Mouse (Mus musculus): ENCODE results near the gene Arl16.
"Not testable (repeated sequence)": the region's sequence is repeated elsewhere in the genome, so short reads cannot be mapped to it uniquely, and the experiment has no call there.

Arl16 gene

DNA sequence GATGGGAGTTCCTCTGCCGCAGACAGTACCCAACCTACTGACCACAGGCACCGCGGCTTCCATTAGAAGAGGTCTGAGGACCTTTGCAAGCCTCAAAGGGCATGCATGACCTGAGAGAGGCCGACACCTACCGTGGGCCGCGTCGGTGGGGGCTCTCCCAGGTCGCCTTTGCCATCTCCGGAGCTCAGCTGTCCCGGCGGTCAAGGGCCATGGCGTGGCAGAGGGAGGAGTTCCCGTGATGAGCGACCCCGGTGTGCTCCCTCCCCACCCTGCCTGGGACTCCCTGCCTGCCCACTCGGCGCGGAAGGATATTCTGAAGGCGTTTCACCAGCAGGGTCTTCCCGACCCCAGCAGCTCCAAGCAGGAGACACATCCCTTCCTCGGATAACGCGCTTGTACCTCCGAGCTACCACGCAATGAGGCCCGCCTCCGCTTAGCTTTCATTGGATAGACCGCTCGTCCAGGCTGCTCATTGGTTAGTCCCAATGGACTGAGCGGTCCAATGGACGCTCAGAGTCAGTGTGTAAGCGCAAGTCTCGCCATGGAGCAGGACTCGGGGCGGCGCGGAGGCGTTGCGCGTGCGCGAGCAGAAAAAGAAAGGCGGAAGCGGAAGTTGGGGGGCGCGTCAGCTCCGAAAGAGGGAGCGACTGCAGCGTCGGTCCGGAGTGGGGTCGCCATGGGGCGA is at the start of gene Arl16:
Arl16 (minus strand) TSS at position 557 of the 685 bp plus-strand sequence.
- DNase-seq (ENCODE audit: low spot score in 2 of 2), result peak; percentile 97 to 98

DNA sequence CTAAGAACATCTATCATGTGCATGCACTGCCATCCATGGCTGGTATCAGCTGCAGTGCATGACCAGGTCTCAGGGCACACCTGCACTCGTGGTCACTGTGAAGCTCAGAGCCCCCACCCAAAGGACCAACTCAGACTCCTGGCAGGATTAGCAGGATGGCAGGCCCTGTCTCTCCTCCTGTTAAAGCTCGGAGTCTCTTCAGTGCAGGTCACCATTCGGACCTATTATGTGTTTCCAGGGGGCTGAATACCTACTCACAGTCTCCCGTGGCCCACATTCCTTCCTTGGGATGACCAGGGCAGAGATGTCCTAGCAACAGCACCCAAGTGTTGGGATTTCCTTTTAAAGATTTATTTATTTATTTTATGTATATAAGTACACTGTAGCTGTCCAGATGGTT is 49.7 kb upstream of the Arl16 start:
- no peak for DNase-seq (ENCODE audit: low spot score in 2 of 2)

DNA sequence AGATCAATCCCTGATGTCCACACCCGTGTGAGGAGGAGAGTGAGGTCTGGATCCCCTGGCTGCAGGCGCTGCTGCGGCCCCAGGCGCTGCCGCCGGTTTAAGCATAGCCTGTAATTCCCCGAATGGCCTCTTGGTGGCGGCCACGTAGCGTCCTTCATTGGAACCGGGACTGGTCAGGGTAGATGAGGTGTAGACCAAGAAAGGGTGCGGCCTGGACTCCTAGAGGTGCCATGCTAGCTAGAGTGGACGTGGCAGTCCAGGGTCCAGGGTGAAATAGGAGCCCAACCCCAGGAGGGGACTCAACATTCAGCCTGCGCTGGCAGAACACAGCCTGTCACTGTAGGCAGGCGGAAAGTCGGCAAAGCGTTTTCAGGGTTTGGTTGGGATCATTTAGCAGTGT is 48.2 kb upstream of the Arl16 start:
- DNase-seq (ENCODE audit: low spot score in 2 of 2), result peak; percentile 80 to 87

DNA sequence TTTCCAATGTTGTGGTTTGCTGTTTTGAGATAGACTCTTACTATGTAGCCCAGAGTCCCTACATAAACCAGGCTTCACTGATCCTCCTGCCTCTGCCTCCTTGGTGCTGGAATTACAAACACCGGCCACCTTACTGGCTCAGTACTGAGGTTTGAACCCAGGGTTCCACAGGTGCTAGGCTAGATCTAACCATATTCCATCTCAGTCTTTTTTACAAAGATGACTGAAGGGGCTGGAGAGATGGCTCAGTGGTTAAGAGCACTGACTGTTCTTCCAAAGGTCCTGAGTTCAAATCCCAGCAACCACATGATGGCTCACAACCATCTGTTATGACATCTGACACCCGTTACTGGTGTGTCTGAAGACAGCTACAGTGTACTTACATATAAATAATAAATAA is 46.9 kb upstream of the Arl16 start:
- DNase-seq (ENCODE audit: low spot score in 2 of 2), result not testable (repeated sequence)

DNA sequence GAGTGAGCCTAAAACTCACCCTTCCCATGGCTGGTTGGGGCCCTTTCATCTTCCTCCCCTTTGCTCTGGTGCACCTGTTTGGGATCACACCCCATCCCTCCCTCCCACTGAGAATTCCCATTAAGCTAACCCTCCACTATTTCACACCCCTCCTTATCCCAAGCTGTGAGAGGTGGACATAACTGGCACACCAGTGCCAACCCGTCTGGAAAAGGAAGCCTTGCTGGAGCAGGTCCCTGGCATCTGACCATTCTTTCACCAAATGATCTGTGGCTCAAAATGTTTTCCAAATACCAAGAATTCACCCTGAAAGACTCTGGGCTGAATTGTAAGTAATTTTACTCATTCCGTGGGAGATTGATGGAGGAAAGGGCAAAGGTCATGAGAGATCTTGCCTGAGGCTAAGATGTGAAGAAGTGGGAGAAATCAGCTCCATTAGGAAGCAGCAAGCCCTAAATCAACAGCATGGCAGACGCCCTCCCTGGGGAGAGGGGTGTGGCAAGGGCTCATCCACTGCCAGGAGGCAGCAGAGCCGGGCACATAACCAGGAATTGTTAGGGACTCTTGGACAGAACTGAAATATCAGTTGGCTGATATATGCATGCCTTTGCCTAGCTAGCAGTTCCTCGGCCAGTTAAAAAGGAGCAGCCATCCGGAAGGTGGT is 45.5 kb upstream of the Arl16 start:
- no peak for DNase-seq (ENCODE audit: low spot score in 2 of 2)

DNA sequence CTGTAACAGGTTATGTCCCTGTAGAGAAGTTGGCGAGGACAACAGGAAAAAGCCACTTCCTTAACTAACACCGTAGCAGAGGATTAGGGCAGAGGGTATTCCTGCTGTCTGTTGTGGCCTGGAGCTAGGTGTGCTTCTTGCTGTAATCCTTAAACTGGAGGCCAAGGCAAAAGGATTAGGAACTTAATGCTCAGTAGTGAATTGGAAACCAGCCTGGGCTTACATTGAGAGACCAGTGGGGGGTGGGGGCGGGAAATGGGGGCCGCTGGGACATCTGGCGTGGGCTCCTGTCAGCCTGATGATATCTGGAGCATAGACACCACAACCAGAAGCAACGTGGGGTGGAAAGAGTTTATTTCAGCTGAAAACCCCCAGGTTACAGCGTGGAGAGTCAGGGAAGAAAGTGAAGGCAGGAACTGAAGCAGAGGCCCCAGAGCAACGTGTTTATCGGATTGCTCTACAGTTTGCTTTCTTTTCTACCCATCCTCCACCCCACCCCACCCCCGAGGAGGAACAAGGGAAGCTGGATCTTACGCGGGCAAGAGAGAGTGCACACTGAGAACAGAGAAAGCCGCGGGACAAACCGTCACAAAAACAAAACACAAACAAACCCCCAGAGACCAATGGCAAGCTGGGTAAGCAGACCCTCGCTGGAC is 43.1 kb upstream of the Arl16 start:
- DNase-seq (ENCODE audit: low spot score in 2 of 2), result no peak

DNA sequence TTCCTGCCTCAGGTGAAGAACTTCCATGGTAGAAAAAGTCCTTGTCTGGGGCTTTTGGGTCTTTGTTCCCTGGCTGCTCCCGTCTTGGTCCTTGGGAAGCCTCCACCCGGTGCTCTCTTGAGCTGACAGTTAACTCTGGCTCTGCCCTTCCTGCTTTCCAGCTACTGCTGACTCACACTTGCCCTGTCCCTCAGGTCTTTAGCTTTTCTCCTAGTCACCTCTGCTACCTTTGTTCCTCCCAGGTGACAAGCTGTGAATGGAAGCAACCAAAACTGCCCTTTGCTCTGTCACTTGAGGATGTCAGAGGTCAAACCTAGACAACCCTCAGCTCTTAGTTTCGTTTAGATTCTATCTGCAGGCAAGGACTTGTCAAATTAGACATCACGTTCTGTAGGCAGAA is 42.5 kb upstream of the Arl16 start:
- DNase-seq (ENCODE audit: low spot score in 2 of 2), result no peak

DNA sequence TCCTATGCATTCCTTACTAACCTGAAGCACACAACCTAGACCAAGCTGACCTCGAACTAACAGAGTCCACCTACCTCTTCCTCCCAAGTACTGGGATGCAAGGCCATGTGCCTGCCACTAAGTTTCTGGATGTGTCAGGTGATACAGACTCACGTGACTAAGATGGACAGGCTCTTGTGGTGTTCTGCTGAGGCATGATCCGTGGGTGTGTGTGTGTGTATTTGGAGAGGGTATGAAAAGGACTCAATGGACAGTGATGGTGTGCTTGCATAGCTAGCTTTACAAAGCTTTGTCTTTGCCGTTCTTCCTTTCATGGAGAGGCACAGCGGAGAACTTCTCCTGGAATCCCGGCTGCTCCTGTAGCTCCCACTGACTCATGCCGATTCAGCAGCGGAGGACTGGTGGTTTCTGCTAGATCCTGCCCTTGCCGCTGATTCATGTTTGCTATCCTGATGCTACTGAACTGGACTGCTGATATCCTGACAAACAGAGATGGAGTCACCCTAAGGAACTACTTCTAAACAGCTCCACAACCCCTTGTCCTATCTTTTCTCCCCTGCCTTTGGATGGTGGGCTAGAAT is 41.0 kb upstream of the Arl16 start:
- no peak for DNase-seq (ENCODE audit: low spot score in 2 of 2)

DNA sequence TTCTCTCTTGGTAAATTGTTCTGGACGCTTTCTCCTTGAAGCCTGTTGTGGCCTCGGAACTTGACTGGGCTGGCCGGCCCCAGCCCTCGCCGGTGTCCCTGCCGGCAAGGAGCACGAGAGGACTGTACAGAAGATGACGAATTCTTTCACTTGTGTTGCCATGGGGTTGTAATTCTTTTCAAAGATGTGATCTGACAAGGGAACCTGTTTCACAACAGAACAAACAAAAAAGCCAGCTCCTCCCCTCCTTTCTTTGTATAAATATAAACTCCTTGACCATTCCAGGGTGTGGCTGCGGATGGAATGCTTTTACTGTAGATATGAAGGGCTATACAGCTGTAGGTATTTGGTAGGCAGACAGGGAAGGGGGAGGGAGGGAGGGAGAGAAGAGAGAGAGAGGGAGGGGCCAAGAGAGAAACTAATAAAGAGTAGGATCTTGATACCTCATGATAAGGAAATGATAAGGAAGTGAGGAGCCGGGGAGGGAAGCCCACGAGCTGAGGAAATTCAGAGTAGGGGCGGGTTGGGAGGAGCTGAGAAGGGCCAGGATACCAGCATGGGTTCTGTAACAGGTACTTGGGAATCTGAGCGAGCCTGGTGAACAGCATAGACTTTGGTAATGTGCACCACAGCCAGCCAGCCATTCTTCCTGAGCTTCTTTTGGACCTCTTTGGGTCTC is 40.3 kb upstream of the Arl16 start:
- no peak for DNase-seq (ENCODE audit: low spot score in 2 of 2)

DNA sequence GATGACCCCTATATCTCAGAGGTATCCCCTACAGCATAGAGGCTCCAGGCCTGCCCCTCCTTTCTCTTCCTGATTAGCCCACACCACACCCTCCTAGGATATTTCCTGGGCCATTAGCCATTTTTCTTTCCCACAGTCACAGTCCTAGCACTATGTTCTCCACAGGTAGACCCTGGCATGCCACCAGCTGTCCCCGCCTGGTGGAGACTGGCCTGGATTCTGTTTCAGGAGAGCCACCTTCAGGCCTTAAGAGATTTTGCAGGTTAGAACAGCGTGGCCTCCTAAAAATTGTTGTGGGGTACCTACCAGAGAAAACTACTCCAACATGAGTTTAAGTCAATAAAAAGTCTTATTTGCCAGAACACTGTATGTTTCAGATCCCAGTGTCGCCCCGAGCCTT is 39.5 kb upstream of the Arl16 start:
- no peak for DNase-seq (ENCODE audit: low spot score in 2 of 2)

DNA sequence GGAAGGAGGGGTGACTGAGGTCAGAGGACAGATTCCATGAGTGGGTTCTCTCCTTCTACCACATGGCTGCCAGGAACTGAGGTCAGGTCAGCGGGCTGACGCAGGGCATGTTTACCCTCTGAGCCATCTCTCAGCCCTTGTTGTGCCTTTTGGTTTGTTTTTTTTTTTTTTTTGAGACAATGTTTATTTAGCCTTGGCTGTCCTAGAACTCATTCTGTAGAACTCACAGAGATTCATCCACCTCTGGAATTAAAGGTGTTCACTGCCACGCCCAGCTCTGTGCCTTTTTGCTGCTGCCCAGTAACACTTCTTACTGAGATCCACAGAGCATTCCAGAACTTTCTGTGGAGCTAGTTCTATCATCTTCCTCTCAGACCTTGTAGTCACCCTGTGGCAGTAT is 38.3 kb upstream of the Arl16 start:
- DNase-seq (ENCODE audit: low spot score in 2 of 2), result no peak

DNA sequence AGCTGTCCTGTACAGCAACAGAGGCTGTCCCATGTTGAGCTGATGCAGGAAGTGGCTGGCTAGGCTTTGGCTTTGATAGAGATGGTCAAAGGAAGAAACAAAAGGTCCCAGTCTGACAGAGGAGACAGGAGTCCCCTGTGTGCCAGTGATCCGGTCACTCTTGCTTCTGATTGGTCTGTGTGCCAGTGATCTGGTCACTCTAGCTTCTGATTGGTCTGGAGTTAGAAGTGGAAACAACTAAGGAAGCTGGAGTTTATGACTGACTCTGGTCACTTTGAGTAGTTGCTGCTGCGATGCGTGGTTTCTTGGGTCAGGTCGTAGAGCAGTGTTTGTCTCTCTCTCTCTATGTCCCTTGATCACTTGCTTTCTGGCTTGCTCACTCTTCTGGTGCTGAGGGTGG is 34.3 kb upstream of the Arl16 start:
- no peak for DNase-seq (ENCODE audit: low spot score in 2 of 2)

DNA sequence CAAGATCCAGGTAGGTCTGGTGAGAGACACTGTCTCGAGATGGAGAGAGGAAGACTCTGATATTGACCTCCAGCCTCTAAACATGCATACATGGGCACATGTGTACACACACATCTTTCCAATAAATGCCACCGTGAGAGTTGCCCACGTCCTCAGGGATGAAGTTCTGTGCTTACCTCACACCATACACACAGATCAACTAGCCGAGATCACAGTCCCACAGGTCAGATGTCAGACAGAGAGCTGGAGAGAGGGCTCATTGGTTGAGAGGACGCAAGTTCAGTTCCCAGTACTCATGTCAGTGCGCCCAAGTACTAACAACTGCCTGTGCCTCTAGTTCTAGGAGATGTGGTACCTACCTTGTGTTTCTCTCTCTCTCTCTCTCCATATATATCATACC is 33.6 kb upstream of the Arl16 start:
- no peak for DNase-seq (ENCODE audit: low spot score in 2 of 2)

DNA sequence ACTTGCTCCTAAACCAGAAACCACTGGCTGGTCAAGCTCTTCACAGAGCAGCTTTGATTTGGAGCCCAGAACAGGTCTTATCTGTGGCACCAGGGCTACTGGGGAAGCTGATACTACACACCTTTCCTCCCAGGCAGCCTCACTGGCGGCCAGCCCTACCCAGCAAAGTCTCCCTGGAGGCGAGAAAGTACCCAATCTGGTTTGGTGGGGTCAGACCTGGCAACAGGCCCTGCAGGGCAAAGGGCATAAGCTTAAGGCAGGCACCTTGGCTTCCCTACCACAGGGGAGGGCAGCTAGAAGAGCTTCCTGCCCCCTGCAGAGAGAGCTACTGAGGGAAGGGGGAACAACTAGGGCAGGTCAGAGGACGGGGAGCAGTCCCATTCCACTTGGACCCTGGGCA is 33.0 kb upstream of the Arl16 start:
- no peak for DNase-seq (ENCODE audit: low spot score in 2 of 2)

DNA sequence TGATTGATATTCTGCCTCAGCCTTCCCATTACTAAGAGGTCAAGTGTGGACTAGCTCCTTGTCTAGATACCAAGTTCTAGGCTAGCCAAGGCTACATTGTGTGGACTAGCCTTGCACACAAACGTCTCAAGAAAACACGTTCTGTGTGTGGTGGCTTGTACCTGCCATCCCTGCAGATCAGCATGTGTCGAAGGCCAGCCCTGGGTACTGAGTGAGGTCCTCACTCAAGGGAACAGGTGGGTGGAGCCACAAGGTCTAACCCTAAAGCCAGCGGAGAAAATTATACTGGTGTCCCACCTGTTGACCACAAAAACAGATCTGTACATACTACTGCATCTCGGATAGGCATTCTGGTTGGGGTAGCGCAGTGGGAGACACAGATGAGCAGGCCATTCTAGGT is 32.5 kb upstream of the Arl16 start:
- no peak for DNase-seq (ENCODE audit: low spot score in 2 of 2)

DNA sequence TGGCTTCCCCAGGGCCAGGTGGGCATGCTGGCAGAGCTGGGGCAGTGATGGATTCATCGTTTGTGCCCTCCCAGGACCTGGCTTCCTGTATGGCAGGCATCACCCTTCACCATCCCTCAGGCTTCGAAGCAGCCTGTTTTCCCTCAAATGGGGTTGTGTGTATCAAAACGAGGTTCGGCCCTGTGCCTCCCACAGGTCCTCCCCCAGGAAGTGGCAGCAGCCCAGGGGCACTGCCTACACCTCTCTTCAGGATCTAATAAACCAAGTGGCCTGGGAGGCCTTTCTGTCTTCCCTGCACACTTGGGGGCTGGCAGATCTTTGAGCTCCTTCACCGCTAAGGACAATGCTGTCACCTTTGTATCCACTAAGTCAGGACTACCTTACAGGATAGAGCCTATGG is 31.5 kb upstream of the Arl16 start:
- no peak for DNase-seq (ENCODE audit: low spot score in 2 of 2)

DNA sequence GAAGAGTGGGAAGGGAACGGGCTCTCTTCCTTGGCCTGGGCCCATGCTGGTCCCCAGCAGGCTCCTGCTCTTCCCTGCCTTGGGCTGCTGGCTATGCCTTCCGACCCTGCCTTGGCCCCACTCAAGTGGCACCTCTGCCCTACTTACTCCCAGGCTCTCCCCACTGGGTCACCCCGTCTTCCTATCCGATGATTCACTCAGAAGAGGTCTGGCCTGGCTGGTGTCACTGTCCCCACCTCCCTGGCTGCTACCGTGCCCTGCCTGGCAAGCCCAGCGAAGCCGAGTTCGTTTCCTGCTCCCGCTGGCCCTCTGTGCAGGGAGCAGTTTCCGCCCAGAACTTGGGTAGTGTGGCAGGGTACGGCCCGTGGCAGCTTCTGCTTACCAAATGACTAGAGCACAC is 30.8 kb upstream of the Arl16 start:
- no peak for DNase-seq (ENCODE audit: low spot score in 2 of 2)

DNA sequence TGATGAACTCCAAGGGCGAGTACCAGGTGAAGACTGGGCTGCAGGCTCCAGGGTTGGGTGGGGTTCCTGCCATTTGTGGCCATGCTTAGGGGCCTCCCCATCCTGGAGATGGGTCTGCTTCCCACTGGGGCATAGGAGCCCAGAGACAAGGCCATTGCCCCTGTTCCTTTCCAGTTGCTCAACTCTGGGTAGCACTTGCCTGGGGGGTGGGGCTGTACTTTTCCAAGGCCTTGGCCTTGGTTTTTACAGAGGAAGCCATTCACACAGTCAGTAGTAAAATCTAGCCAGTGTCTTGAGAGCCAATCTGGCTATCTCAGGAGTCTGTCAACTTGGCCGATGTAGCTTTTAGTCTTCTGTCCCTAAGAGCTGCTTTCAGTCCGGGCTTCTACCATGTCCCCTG is 30.0 kb upstream of the Arl16 start:
- DNase-seq (ENCODE audit: low spot score in 2 of 2), result no peak

DNA sequence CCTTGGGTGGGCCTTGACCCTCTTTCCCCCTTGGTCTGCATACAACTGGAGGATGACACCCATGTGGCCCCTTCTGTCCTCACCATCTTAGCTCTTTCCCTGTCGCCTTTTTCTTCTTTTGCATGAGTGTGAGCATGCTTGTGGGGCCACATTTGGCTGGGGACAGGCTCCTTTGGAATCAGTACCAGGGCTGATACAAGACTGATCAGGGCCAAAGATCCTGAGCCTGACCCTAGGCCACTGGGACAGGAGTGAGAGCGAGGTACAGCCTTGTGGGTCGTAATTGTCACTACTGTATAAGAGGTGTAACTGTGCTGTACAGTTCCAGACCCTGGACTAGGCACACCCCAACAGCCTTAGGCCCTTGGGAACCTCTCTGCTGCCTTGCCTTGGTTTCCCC is 26.5 kb upstream of the Arl16 start:
- no peak for DNase-seq (ENCODE audit: low spot score in 2 of 2)

DNA sequence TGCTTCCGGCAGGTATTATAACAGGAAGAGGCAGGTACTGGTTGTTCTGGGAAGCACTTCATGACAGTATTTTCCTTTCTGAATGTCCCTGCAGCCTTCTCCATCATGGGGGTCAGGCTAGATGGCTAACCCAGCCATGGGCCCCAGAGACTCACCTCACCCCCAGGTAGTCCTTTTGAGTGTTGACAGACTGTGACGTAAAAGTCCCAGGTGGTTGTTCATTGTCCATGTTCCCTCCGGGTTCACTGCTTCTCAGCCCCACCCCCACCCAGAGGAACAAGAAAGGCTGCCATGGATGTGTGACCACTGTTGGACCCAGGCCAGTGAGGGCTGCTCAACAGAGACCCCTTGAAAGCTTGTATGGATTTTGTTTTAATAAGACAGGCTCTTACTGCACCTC is 25.9 kb upstream of the Arl16 start:
- no peak for DNase-seq (ENCODE audit: low spot score in 2 of 2)

DNA sequence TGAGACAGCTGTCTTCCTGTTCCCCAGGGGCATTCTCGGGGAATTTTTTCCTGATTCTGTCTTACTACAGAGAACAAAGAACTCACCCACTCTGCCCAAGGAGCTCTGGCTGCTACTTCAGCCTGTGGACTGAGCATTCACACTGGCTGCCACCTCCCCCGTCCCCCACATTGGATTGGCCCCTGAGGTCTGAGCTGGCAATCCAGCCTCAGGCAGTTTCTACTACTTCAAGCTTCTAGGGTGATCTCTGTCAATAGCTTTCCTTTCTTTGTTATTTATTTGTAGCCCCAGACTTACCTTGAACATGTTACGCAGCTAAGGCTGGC is 25.4 kb upstream of the Arl16 start:
- no peak for DNase-seq (ENCODE audit: low spot score in 2 of 2)

DNA sequence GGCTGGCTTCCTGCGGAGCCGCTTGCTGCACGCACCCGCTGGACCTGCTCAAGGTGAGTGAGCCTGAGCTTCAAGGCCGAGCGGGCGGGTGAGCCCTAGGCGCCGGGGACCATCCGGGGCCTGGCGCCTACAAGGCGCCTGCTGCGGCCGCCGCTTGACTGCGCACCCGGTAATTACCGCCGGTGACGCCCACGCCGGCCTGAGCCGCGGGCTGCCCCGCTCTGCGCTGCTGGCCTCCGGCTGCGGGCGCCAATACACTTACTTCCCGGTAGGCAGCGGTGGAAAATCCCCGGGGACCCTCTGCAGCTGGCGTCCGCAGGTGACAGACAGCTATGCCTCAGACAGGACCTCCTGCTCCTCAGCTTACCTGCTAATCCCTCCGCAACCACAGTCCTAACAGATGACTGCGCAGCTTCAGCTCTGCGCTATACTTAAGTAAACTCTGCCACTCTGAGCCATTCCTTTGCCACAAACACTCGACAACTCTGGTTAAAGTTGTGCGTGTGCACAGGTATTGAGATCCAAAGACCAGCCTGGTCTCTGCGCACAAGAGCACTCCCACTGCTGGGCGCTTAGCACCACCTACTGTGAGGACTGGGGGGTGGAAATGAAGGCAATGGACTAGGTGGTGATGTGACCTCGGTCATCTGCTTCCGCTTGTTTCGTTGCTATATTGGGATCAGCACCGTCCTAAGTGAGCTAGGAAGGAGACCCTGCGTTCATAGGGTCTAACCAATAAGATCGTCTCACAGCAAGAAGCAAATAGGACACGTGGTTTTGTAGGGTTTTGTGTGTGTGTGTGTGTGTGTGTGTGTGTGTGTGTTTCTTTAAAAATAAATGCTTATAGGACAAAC is 24.8 kb upstream of the Arl16 start:
- DNase-seq (ENCODE audit: low spot score in 2 of 2), result peak in 1 of 2 experiments; percentile 51
